Mouse (Mus musculus) stomach, postnatal 0 days (tissue): ENCODE results near the gene Trpm5.

Source experiments
- CTCF ChIP-seq: IDR thresholded peaks from 2 replicates; pipeline ENCODE4 v1.5.1; 2016; ENCODE audit warnings: antibody characterized with exemption, low read depth, mild to moderate bottlenecking, moderate library complexity
- EP300 ChIP-seq: optimal IDR thresholded peaks from 2 replicates; pipeline ENCODE3; 2016; ENCODE audit warnings: antibody characterized with exemption

GRCm38 (mm10) chr7:143119407-143119806, 25.0 kb upstream of the Trpm5 start:
- TF ChIP-seq CTCF (no peak), EP300 (no peak)
